Mouse (Mus musculus) liver, embryonic 16.5 days (tissue): ENCODE data around the gene Fstl4. TPM values are rescaled to one million over a fixed set of nuclear protein-coding genes. Genes with fewer than 3 reads are reported as not detected.

Experiments
- ATAC-seq: fragments of 200-750 bp; cut with Nextera tagmentation; 2 replicates; pipeline ENCODE4 v1.8.0; 2017; ENCODE audit warnings: low read depth, mild to moderate bottlenecking, moderate number of reproducible peaks, moderate library complexity
- H3K27ac ChIP-seq: fragments of 300-500 bp; sonication (generic); 2 replicates; pipeline ENCODE4 v1.5.1; 2014; ENCODE audit warnings: mild to moderate bottlenecking, low read length
- H3K27me3 ChIP-seq: fragments of 300-500 bp; sonication (generic); 2 replicates; pipeline ENCODE4 v1.6.1; 2014; ENCODE audit warnings: low read depth, low read length, mixed read lengths; ENCODE audit not compliant: control insufficient read depth, insufficient read depth
- H3K36me3 ChIP-seq: fragments of 300-500 bp; sonication (generic); 2 replicates; pipeline ENCODE4 v1.6.1; 2014; ENCODE audit warnings: mild to moderate bottlenecking; ENCODE audit not compliant: control insufficient read depth, insufficient read depth
- H3K4me1 ChIP-seq: fragments of 300-500 bp; sonication (generic); 2 replicates; pipeline ENCODE4 v1.6.1; 2014; ENCODE audit warnings: low read depth, low read length, mixed read lengths; ENCODE audit not compliant: control insufficient read depth
- H3K4me2 ChIP-seq: fragments of 300-500 bp; sonication (generic); 2 replicates; pipeline ENCODE4 v1.6.1; 2014; ENCODE audit warnings: low read depth, low read length, mixed read lengths
- H3K4me3 ChIP-seq: fragments of 300-500 bp; sonication (generic); 2 replicates; pipeline ENCODE4 v1.5.1; 2014; ENCODE audit warnings: low read depth, mild to moderate bottlenecking, low read length
- H3K9ac ChIP-seq: fragments of 300-500 bp; sonication (generic); 2 replicates; pipeline ENCODE4 v1.6.1; 2014; ENCODE audit warnings: low read depth, low read length
- H3K9me3 ChIP-seq: fragments of 300-500 bp; sonication (generic); replicated peaks from 2 replicates; pipeline ENCODE4 v1.6.1; 2016; ENCODE audit warnings: low read length; ENCODE audit not compliant: control insufficient read depth
- WGBS: fragments of 180-500 bp; shearing (Covaris S2); extraction: QIAGEN DNeasy Blood & Tissue Kit; methylation state at CpG from one replicate; pipeline ENCODE4 v1.1.7; 2014; ENCODE audit not compliant: insufficient replicate concordance; 5-methylcytosine and 5-hydroxymethylcytosine counted together
- polyA plus RNA-seq: library from polyadenylated mRNA; unstranded; fragments of >200 nt; fragmentation: Nextera tagmentation; extraction: Ambion mirVana; gene quantifications from 2 replicates; pipeline ENCODE4 v1.2.1, GENCODE M21; 2015

Fstl4 gene
- polyA plus RNA-seq, 1 experiment from 2014 or later, result 0.08 TPM

DNA sequence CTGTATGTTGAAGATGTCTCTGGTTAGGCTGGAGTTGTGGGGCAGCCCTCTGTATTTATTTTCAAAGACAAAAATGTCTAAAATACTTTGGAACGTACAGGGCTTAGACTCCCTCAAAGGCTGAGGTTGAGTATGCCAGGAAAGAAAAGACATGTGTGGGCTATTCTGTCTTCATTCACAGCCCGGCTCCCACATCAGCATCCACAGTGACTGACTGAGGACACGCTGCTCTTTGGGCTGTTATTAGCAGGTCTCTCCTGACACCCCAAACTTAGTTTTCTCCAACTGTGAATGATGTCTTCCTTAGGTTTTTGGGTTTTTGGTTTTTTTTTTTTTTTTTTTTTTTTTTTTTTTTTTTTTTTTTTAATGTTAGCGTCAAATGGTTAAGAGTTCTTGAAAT is 51.6 kb downstream of the Fstl4 start:
- Histone ChIP-seq H3K4me2 (no peak overlapping the region), H3K9ac (no peak overlapping the region), H3K27ac (no peak overlapping the region), H3K27me3 (no peaks in the 10 kb centered on the region), H3K4me1 (no peaks in the 10 kb centered on the region), H3K9me3 (no peaks in the 10 kb centered on the region), H3K4me3 (no peak overlapping the region), H3K36me3 (no peaks in the 10 kb centered on the region)
- WGBS, result 64% methylated on average over 4 of the region's 4 CpGs
- no peak for ATAC-seq

DNA sequence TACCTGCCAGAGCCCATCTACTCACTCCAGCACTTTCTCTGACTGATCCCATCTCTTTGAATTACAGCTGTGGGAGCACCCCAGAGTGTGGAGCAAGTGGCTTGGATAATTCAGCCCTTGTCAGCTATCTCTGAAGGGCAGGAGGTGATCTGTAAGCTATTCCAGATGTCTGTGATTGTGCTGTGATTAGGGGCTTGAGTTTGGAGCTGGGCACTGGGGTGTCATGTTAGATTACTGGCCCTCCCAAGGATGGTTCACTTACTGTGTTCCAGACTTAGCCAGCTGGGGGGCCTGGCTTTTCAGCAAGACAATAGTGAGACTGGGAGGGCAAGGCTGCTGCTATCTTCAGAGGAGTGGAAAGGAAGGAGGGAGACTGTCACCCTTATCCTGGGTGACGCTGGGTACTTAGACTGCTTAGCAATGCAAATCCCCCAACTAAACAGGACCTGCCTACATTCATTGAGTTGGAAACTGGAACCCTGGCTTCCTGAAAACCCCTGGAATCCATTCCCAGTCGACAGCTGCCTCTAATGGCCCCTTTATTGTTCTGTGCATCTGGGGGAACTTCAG is 56.0 kb downstream of the Fstl4 start:
- no peak for ATAC-seq
- no peaks in the 10 kb centered on the region for H3K36me3 ChIP-seq
- no peaks in the 10 kb centered on the region for H3K27me3 ChIP-seq
- H3K9ac ChIP-seq, result no peak overlapping the region
- H3K27ac ChIP-seq, result no peak overlapping the region
- no peak overlapping the region for H3K4me3 ChIP-seq
- H3K4me1 ChIP-seq, result no peaks in the 10 kb centered on the region
- H3K9me3 ChIP-seq, result no peaks in the 10 kb centered on the region
- no peak overlapping the region for H3K4me2 ChIP-seq
- WGBS, result 13% methylated on average over 2 of the region's 2 CpGs

DNA sequence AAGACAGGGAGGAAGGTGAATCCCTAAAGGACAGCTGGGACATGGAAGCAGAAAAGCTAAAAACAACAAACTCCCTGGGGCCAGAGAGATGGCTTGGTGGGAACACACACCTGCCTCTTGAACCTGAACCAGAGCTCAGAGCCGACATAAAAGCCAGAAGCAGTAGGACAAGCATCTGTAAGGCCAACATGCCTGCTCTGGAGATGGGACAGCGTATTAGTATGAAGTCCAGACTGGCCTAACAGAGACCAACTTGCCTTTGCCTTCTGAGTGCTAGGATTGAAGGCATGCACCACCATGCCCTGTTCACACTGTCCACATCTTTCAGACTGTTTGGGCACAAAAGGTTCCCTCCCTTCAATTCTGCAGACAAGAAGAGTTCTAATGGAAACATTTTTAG is 62.2 kb downstream of the Fstl4 start:
- Histone ChIP-seq H3K36me3 (no peaks in the 10 kb centered on the region), H3K27ac (no peak overlapping the region), H3K9me3 (no peaks in the 10 kb centered on the region), H3K4me2 (no peak overlapping the region), H3K4me1 (no peaks in the 10 kb centered on the region), H3K4me3 (no peak overlapping the region), H3K9ac (no peak overlapping the region), H3K27me3 (no peaks in the 10 kb centered on the region)
- no peak for ATAC-seq
- WGBS, result 40% methylated on average over 2 of the region's 2 CpGs

DNA sequence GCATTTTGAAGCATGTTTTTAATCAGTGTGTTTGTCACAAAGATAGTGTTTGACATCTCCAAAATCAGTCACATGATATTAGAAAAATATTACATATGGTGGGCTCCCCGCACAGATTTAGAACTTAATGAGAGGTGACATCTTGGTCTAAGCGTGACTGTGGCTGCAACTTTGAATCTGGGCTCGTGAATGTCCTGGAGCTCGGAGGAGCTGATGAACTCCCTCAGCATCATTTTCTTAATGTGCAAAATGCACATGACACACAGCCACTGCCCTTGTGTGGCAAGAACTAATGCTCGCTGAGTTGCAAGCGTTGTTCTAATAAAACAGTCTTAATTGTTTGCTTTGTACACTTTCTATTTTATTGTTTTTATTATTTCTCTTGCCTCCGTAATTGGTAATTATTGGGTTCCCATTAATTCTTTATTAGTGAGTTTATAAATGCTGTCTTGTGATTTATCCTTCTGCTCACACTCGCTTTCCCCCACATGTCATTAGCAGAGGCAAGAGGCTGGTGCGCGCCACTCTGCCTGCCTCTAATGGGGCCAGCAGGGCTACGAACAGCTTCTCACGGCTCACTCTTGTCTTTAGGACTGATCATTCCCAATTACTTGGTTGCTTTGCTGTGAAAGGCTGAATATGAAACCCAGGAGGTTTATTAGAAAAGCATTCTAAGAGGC is 67.3 kb downstream of the Fstl4 start:
- H3K9ac ChIP-seq, result no peak overlapping the region
- no peak overlapping the region for H3K4me2 ChIP-seq
- no peaks in the 10 kb centered on the region for H3K27me3 ChIP-seq
- H3K4me1 ChIP-seq, result no peaks in the 10 kb centered on the region
- WGBS, result 70% methylated on average over 12 of the region's 12 CpGs
- H3K36me3 ChIP-seq, result no peaks in the 10 kb centered on the region
- no peaks in the 10 kb centered on the region for H3K9me3 ChIP-seq
- H3K27ac ChIP-seq, result no peak overlapping the region
- no peak for ATAC-seq
- H3K4me3 ChIP-seq, result no peak overlapping the region

DNA sequence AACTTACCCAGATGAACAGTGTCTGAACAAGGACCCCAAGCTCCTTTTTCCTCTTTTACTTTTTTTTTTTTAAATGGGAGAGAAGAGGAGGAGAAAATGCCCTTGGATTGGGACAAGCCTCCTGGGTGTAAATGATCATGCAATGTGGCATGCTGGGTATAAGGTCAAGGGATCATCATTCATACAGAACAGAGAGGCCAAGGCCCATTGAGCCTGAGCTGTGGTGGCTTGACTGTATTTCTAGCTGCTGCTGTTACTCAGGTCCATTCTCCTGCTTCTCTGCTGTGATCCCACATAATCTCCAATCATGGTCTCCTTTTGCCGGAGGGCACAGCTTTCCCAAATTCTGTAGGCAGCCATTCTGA is 67.9 kb downstream of the Fstl4 start:
- no peak overlapping the region for H3K4me3 ChIP-seq
- no peak overlapping the region for H3K9ac ChIP-seq
- no peaks in the 10 kb centered on the region for H3K9me3 ChIP-seq
- H3K4me2 ChIP-seq, result no peak overlapping the region
- H3K27ac ChIP-seq, result no peak overlapping the region
- no peaks in the 10 kb centered on the region for H3K36me3 ChIP-seq
- H3K27me3 ChIP-seq, result no peaks in the 10 kb centered on the region
- WGBS, result 67% methylated on average over 1 of the region's 1 CpGs
- H3K4me1 ChIP-seq, result no peaks in the 10 kb centered on the region
- ATAC-seq, result no peak

DNA sequence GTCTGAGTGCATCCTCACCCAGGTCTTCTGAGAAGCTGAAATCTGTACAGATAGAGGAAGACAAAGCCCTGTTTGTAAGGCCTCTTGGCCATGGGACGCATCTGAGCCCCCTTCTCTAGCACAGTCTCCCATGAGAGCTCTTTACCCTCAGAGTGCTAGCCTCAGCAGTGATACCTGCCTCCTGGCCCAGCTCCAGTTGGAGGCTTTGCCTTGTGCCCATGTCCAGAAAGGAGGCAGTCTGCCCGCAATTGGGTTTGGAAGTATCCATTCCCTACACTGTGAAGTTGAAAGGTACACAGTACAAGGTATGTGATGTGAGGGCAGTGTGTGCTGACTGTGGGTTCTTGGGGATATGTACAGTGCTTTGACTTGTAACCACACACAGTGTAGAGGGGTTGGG is 84.3 kb downstream of the Fstl4 start:
- no peak overlapping the region for H3K4me3 ChIP-seq
- H3K27me3 ChIP-seq, result no peaks in the 10 kb centered on the region
- no peaks in the 10 kb centered on the region for H3K4me1 ChIP-seq
- H3K36me3 ChIP-seq, result no peaks in the 10 kb centered on the region
- H3K9ac ChIP-seq, result no peak overlapping the region
- no peaks in the 10 kb centered on the region for H3K9me3 ChIP-seq
- H3K27ac ChIP-seq, result no peak overlapping the region
- 69% methylated on average over 2 of the region's 2 CpGs for WGBS
- H3K4me2 ChIP-seq, result no peak overlapping the region
- ATAC-seq, result no peak

DNA sequence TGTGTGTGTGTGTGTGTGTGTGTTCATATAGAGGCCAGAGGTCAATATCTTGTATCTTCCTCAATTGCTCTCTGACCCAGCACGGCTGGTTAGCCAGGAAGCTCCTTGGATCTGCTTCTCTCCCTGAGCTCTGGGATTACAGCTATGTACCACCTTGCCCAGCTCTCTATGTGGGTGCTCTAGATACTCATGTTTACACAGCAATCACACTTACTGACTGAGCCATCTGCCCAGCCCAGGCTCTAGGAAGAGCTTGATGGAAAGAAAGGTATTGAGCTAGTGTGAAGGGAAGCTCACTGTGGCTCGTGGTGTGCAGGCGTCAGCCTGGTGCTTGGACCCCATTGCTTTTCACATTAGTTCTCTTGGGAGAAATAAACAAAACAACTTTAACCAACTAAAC is 85.6 kb downstream of the Fstl4 start:
- Histone ChIP-seq H3K4me2 (no peak overlapping the region), H3K27me3 (no peaks in the 10 kb centered on the region), H3K4me3 (no peak overlapping the region), H3K4me1 (no peaks in the 10 kb centered on the region), H3K9me3 (no peaks in the 10 kb centered on the region), H3K27ac (no peak overlapping the region), H3K9ac (no peak overlapping the region), H3K36me3 (no peaks in the 10 kb centered on the region)
- 58% methylated on average over 3 of the region's 3 CpGs for WGBS
- ATAC-seq, result no peak

DNA sequence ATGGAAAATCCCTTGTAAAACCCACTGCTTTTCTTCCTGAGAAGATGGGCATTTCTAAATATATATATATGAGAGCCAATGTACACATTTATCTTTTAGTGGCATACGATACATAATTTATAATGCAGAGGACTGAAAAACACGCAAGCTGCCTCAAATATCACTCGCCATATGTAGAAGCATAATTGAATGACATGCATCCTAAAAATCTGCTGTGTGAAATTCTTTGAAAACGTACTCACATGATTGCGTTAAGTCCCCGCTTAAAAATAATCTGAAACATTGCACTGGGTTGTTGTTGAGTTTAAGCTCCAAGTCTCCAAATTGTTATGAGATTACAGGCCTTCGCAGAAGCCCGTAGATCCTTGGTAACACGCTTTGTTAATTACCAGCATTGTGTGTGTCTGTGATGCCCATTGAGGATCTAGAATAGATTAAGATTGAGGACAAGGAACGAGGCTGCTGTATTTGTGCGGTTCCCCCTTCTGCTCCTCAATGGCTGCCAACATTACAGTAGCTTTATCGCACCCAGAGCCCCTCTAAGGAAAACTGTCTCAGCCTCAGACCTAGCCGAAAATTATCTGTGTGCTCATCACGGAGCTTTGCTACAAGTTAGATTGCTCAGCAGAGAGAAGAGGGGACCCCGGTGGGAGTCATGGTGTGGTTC is 108.5 kb downstream of the Fstl4 start:
- Histone ChIP-seq H3K27ac (no peak overlapping the region), H3K27me3 (no peaks in the 10 kb centered on the region), H3K9me3 (no peaks in the 10 kb centered on the region), H3K36me3 (no peaks in the 10 kb centered on the region), H3K4me1 (no peaks in the 10 kb centered on the region), H3K4me3 (no peak overlapping the region), H3K4me2 (no peak overlapping the region), H3K9ac (no peak overlapping the region)
- ATAC-seq, result no peak
- WGBS, result 74% methylated on average over 15 of the region's 15 CpGs

DNA sequence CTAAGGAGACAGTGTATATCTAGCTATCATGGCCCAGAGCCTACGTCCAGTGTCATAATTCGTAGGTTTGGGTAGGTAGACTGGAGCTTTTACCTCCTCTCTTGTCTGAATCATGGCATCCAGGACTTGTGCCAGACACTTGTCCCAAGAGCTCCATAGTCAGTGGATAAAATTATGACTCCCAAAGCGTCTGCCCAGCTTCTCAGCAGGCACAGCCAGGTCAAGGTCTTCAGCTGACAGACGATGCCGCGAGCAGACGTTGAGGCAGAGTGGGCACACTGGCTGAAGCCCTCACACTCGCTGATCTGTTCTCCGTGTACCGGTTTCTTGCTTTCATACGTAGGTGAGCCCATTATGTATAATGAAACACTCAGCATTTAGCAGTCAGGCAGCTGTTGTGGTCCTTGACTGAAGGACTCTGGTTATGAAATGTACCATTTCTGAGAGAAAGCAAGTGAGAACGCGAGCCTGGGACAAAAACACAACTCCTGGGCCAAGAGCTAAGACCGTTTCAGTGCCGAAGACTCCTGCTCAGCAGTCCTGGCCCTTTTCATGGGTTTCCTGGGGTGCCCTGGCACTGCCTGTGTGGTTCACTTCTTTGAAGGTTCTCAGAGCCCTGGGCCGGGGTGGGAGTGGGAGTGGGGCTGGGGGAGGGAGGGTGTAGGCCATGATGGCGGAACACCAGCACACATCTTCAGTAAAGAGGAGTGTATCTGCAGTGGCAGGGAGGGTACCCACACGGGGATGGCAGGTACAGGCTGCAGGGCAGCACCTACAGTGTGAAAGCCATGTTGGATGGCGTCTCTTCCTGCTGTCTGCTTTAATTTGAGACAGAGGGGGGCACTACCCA is 111.7 kb downstream of the Fstl4 start:
- Histone ChIP-seq H3K27ac (no peak overlapping the region), H3K4me3 (no peak overlapping the region), H3K9ac (no peak overlapping the region), H3K27me3 (no peaks in the 10 kb centered on the region), H3K4me1 (no peaks in the 10 kb centered on the region), H3K36me3 (no peaks in the 10 kb centered on the region), H3K9me3 (no peaks in the 10 kb centered on the region), H3K4me2 (no peak overlapping the region)
- ATAC-seq, result no peak
- WGBS, result 70% methylated on average over 19 of the region's 19 CpGs
